ENCODE assay signal across 9 mouse cellular contexts in genomic region chr19:10391995-10392394, GRCm38 (mm10). TPM values are rescaled to one million over a fixed set of nuclear protein-coding genes. Genes with fewer than 3 reads are reported as not detected.
DNase-seq lines count a peak whose midpoint lies in the region; ATAC-seq and TF ChIP-seq lines count a peak whose summit lies in the region.
"Had no signal": no experiment of that assay in that cellular context is flagged by ENCODE, and none has a peak within 500 bp of the region (broad histone marks: within the 10 kb centered on the region; RNA-seq: fewer than 3 reads in every experiment).

No protein-coding gene starts in this region.

- intact Hi-C loops in gastrocnemius, postnatal 14 days (cut with DNase I; ENCODE audit: low total_unique reads), result loop anchor here (5.0 kb wide), 1 partner anchor 50 kb away; no protein-coding TSS in a partner anchor
- intact Hi-C loops in left cerebral cortex, postnatal 36 days (cut with DNase I), result no loop called here

- H3K27me3 ChIP-seq in E14TG2a.4 (ENCODE audit: insufficient read depth, low read length), result peaks cover 58% of the 10 kb centered on the region

- peaks cover 41% of the 10 kb centered on the region for H3K4me1 ChIP-seq in E14TG2a.4 (replicated peaks; ENCODE audit: low read depth, low read length)

- no peaks in the 10 kb centered on the region for H3K9me3 ChIP-seq in E14TG2a.4 (ENCODE audit: low read length)

- H3K4me3 ChIP-seq in E14TG2a.4 (replicated peaks; ENCODE audit: low read length), result no peak overlapping the region

- 0 out of 2 replicates have a peak, but pooled peaks have one; percentile 11 for TF ChIP-seq CTCF in E14TG2a.4 (conservative IDR thresholded peaks at IDR 0.05; ENCODE audit: low read length)

- peak; percentile 19 for DNase-seq in gastrocnemius, postnatal 14 days
- DNase-seq in gastrocnemius, postnatal 25 days, result no peak
- peak; percentile 79 for DNase-seq in cerebellum, adult 9-10 months
- peak; percentile 44 for DNase-seq in kidney, postnatal 14 days
- no peak for DNase-seq in left cerebral cortex, postnatal 36 days (ENCODE audit: low spot score in 2 of 2)
- no peak for DNase-seq in layer of hippocampus, postnatal 25 days (ENCODE audit: extremely low spot score in 1 of 2, low spot score in 1 of 2)

- no peak for ATAC-seq in monocyte, adult 5-6 weeks (replicated peaks; ENCODE audit: insufficient number of reproducible peaks, low FRiP score, low TSS enrichment, poor library complexity, severe bottlenecking)

- no peaks in the 10 kb centered on the region for H3K36me3 ChIP-seq in E14TG2a.4 (ENCODE audit: insufficient read depth, low read length)

RNA-seq across cellular contexts. Expression of gene Syt7, which starts 3.1 kb away (rescaled TPM):
- total RNA-seq in gastrocnemius, postnatal 14 days (2021), result 1 to 10 TPM; 2.5 to 2.7 TPM
- 1 to 10 TPM; 1.9 to 4.1 TPM for total RNA-seq in gastrocnemius, postnatal 25 days (2021)
- 100 to 1,000 TPM; 331 to 365 TPM for total RNA-seq in left cerebral cortex, postnatal 36 days (2021)
- not detected in 3 replicates for total RNA-seq in monocyte, adult 5-6 weeks (2017)
- 100 to 1,000 TPM; 258 to 328 TPM for total RNA-seq in layer of hippocampus, postnatal 25 days (2021)
- total RNA-seq: common myeloid progenitor, adult 5-6 weeks had no signal

Comparison
In these comparisons a context has a peak if more than half of its experiments do, and no peak if none do; other contexts are left out.
1. DNase-seq: peak in gastrocnemius, postnatal 14 days (single experiment), cerebellum, adult 9-10 months (single experiment) and kidney, postnatal 14 days (single experiment); none in gastrocnemius, postnatal 25 days (single experiment), left cerebral cortex, postnatal 36 days (0 of 2) and layer of hippocampus, postnatal 25 days (0 of 2).
2. RNA of gene Syt7, which starts 3.1 kb away (total RNA-seq): 331 to 365 TPM in left cerebral cortex, postnatal 36 days and 258 to 328 TPM in layer of hippocampus, postnatal 25 days; 1.9 to 4.1 TPM in gastrocnemius, postnatal 25 days, 2.5 to 2.7 TPM in gastrocnemius, postnatal 14 days and not detected in monocyte, adult 5-6 weeks; every median in the first group is over 10 times any median in the second.